Mouse (Mus musculus) thymus, postnatal 0 days (tissue): Measurements from ENCODE around the gene Ece2. TPM values are rescaled to one million over a fixed set of nuclear protein-coding genes. Genes with fewer than 3 reads are reported as not detected.
"Not testable (repeated sequence)": the region's sequence is repeated elsewhere in the genome, so short reads cannot be mapped to it uniquely, and the experiment has no call there.

Source experiments
- DNase-seq: peaks from one replicate; pipeline ENCODE4 v3.0.0-alpha.2; 2015; ENCODE audit warnings: low spot score
- polyA plus RNA-seq: library from polyadenylated mRNA; unstranded; fragments of >200 nt; fragmentation: Nextera tagmentation; extraction: Ambion mirVana; gene quantifications from 2 replicates; pipeline ENCODE4 v1.2.1, GENCODE M21; 2015

Ece2 gene
- polyA plus RNA-seq, 1 experiment from 2014 or later: 0.08 TPM

DNA sequence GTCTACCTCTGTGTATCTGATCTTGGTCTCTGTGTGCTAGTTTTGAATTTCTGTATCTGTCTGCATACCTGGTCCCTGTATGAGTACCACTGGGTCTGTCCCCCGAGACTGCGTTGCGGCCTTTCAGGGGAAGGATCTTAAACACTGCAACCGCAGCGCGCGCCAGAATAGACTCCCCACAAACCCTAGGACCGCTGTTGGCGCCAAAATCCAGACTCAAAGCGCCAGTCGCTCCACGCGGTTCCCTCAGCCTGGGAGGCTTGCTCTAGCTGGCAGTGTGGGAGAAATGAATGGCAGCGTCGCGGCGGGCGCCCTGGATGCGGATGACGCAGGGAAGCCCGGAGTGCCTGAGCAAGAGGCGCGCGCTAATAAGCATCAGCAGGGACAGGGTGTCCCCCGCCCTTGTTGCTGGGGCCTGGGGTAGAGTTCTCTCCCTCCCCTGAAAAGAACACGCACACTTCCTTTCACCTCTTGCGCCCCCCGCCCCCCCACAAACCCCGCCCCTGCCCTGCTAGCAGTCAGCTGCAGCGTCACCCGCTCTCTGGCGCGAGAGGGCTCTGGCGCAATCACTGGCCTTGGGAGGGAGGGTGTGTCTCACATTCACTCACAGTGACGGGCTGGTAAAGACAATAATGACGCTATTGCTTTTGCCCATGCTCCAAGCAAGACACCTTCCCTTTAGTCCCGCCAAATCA is 7.5 kb upstream of the Ece2 start:
- peak; percentile 19 for DNase-seq

- DNase-seq: no peak
Measured at GRCm38 (mm10) chr16:20623211-20623610, 6.4 kb upstream of the Ece2 start.

DNA sequence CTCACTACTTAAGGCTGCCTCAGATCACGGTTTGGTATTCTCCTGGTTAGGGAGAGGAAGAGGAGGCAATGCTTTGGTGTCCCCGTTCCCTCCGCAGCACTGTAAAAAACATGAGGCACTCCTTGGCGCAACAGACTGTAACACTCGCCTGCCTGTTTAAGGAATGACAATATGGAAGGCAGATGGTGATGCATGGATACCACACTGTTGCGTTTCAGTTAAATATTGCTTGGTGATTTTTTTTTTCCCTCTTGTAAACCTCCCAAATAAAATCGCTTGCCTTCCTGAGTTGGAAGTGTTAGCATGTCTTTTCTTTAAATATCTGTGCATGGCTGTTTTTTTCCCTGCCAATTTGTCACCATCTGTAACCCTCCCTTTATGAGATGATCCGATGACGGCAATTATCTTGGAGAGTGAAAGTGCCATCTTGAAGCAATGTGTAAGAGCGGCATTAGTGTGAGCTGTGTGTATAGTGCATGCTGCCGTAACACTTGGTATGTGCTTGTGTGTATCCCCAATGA is 697 bp upstream of the Ece2 start:
- no peak for DNase-seq

DNA sequence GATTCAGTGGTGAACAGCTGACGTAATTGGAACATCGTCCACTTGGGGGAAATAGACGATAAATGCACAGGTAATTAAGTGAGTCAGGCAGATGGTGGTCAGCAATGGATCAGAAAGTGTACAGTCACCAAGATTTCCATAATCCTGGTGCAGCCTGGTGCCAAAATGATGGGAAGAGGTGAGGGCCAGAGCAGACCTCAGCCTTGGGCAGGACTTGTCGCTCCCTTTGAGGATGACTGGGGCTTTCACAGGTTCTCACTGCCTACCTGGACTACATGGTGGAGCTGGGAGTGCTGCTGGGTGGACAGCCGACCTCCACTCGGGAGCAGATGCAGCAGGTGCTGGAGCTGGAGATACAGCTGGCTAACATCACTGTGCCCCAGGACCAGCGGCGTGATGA is 7.8 kb downstream of the Ece2 start:
- no peak for DNase-seq

DNA sequence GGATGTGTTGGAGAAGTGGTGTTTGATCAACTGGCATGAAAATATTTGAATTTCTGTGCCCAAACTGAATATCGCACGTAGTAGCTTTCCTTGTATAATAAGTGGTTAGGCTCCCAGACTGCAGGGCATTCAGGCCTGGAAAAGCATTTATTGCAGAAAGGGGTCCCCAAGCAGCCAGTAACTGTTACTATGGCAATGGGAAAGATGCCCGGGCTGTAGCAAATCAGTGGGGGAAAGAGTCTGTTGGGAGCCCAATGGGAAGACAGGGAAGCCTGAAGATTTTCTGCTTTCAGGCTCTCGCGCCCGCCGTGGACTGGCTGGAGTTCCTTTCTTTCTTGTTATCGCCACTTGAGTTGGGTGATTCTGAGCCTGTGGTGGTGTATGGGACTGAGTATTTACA is 8.7 kb downstream of the Ece2 start:
- DNase-seq: no peak

- DNase-seq: peak; percentile 56
Measured at GRCm38 (mm10) chr16:20642161-20642560, 12.5 kb downstream of the Ece2 start.

- no peak for DNase-seq
Measured at GRCm38 (mm10) chr16:20643911-20644310, 14.3 kb downstream of the Ece2 start.

DNA sequence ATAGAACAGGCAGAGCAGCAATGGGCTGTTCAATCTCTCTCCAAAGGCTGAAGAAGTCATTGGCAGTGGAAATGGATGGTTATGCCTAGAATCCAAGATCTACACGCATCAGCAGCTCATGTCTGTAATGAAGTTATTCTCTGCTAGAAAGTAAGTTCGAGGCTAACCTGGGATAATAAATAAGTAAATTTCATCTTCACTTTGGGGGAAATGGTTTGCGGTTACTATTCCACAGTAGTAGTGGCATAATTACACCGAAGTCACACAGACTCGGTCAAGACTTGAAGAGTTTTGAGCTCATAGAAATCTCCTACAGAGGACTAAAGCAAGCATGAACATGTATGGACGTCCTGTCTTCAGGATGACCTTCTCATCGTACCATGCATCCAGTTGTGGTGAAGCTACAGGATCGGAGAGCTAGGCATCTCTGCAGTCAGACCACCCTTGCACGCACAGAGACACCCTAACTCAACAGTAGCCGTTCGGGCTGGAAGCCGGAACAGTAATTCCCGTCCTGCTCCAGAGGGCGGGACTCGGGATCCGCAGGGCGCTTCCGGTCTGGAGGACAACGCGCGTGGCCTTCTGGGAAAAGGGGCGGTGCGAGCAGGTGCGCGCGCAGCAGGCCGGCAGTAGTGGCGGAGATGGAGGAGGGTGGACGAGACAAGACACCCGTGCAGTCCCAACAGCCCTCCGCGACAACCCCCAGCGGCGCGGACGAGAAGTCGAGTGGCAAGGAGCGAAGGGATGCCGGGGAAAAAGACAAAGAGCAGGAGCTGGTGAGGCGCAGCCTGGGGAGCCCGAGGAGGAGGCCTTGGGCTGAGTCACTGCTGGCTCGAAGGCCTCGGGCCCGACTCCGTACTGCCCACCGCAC is 21.7 kb downstream of the Ece2 start, which contains the start of gene Psmd2:
Gene Psmd2 (plus strand): TSS at position 577 of the 871 bp plus-strand sequence.
- DNase-seq: peak; percentile 89

DNA sequence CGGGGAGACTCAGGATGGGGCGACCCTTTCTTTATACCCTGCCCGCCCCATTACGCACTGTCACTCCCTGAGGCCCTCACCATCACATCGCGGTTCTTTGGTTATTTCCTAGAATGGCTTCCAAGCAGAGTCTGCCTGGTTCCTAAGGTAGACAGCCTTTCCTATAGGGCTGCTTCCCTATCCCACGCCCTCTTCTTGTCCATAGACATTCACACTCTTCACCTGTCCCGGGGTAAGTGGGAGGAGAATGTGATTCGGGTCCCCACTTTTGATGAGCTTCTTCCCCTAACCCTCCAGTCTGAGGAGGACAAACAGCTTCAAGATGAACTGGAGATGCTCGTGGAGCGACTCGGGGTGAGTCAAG is 22.3 kb downstream of the Ece2 start:
- peak; percentile 5 for DNase-seq

DNA sequence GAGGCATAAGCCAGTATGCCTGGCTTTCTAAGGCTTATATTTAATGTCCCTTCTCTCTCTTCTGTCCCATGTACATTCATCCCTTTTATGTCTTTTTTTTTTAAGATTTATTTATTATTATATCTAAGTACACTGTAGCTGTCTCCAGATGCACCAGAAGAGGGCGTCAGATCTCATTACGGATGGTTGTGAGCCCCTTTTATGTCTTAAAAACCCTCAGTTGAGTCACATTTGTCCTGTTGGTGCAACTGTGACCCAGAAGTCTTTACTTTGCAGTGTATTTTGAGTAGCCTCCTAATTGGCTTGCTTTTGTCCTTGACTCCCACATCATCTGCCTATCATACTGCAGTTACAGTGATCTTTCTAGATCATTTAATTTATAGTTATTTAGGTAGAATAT is 23.7 kb downstream of the Ece2 start:
- no peak for DNase-seq

GRCm38 (mm10) chr16:20657661-20658060 is 28.0 kb downstream of the Ece2 start:
- no peak for DNase-seq

DNA sequence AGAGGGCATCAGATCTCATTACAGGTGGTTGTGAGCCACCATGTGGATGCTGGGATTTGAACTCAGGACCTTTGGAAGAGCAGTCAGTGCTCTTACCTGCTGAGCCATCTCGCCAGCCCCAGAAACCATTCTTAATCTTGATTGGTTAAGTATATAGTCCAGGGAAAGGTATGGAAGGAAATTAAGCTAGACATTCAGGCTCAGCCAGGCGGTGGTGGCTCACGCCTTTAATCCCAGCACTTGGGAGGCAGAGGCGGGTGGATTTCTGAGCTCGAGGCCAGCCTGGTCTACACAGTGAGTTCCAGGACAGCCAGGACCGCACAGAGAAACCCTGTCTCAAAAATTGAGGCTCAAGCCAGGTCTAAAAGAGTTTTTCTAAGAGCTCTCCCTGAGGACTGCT is 38.4 kb downstream of the Ece2 start, which contains the start of gene Eif4g1:
Gene Eif4g1 (plus strand): TSS at position 301 of the 400 bp plus-strand sequence.
- not testable (repeated sequence) for DNase-seq

DNA sequence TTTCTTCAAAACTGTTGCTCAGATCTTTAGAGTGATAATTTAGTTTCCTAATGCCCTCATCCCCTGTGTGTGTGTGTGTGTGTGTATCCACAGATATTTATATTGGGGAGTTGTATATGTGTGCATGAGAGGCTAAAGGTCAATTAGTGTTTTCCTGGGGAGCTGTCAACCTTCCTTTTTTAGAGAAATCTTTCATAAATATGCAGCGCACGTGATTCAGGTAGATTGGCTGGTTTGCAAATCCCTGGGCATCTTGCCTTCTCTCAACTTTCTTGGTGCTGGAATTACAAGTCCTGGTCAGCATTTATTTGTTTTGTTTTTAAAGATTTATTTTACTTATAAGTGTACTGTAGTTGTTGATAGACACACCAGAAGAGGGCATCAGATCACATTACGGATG is 40.7 kb downstream of the Ece2 start:
- DNase-seq: no peak

GRCm38 (mm10) chr16:20671886-20672285 is 42.3 kb downstream of the Ece2 start:
- peak; percentile 21 for DNase-seq

GRCm38 (mm10) chr16:20672500-20672902 is 42.9 kb downstream of the Ece2 start:
- peak; percentile 93 for DNase-seq

DNA sequence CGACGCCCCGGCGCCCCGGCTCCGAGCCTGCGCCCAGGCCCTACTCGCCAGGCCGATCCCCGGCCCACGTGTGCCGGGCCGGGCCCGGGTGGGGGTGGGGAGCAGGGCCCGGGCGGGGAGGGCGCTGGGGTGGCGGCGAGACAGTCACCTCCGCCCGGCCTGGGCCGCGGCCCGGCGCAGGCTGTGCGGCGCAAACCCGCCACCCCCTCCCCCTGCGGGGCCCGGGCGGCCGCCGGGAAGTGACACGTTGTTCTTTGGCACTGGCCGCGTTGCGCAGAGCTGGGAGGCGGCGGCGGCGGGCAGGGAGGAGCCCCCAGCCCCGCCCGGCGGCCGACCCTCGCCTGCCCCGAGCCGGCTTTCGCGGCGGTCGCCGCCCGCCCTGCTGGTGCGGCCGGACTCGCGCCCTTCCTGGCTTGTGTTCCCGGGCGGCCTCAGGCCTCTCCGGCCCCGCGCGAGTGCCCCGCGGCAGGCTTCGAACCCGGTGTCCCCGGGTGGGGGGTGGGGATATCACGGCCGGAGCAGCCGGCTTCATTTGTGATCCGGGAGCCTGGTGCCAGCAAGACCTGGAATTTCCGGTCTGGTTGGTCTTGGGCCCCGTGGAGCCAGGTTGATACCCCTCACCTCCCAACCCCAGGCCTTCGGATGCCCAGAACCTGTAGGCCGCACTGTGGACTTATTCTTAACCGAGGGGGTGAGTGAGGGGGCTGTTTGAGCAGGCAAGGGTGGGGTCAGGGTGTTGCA is 43.5 kb downstream of the Ece2 start:
- peak; percentile 10 for DNase-seq

DNA sequence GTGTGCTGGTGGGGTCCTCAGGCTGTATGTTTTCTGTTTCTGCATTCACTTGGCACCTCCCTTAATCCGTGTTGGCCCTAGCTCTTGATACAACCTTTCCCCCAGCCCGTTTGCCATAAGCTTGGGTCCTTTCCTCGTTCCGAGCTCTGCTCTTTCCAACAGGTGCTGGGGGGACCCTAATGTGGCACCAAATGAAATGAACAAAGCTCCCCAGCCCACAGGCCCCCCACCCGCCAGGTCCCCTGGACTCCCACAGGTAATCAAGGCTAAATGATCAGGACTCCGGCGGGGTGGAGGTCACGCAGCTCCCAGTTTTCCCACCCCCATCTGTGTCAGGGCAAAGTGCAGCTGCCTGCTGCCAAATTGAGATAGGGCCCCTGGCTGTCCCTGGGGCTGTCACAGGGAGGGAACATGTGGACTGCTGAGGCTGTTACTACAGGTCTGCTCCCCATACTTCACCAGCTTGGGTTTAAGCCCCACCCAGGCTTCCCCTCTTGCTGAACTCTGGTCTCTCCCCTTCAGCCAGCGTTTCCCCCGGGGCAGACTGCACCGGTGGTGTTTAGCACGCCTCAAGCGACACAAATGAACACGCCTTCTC is 44.2 kb downstream of the Ece2 start:
- DNase-seq: peak; percentile 39

DNA sequence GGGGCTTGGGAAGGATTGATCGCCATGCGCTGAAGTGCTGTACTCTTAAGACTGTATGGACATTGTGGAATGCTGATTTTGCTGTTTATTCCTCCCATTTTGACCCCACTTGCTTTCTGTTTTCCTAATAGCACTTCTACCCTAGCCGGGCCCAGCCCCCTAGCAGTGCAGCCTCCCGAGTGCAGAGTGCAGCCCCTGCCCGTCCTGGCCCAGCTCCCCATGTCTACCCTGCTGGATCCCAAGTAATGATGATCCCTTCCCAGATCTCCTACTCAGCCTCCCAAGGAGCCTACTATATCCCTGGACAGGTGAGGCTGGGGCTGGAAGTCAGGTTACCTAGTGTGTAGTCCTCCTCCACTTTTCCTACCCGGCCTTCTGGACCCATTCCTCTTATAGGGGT is 45.6 kb downstream of the Ece2 start:
- DNase-seq: no peak

- DNase-seq: no peak
Measured at GRCm38 (mm10) chr16:20676702-20677101, 47.1 kb downstream of the Ece2 start.

- no peak for DNase-seq
Measured at GRCm38 (mm10) chr16:20677380-20677779, 47.8 kb downstream of the Ece2 start.
